Mouse (Mus musculus): ENCODE data around the gene Spa17.

DNA sequence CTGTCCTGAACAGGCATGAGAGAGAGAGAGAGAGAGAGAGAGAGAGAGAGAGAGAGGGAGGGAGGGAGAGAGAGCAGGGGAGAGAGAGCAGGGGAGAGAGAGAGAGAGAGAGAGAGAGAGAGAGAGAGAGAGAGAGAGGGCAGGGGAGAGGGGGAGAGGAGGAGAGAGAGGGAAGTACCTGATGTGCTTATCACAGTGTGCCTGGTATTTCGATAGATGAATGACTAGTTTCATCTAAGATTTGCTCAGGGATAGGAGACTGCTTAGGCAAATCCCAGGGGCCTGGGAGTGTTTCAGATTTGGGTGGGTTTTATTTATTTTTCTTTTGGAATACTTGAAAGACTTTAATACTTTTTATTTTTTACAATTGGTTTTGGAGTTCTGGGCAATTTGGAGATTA lies 49.7 kb upstream of the Spa17 start:
- TF ChIP-seq CTCF (IDR thresholded peaks at IDR 0.05; ENCODE audit: low read depth) (no peak), EP300 (IDR thresholded peaks at IDR 0.05; ENCODE audit: low read depth) (no peak)
